Mouse (Mus musculus) heart, embryonic 11.5 days (tissue): Measurements from ENCODE around the gene Trem3. TPM values are rescaled to one million over a fixed set of nuclear protein-coding genes. Genes with fewer than 3 reads are reported as not detected.

ENCODE experiments used
- ATAC-seq: fragments of 200-750 bp; cut with Nextera tagmentation; replicated peaks from 2 replicates; pipeline ENCODE4 v1.8.0; 2017; ENCODE audit warnings: moderate library complexity; ENCODE audit not compliant: insufficient number of reproducible peaks, low FRiP score, low TSS enrichment
- H3K27ac ChIP-seq: fragments of 300-500 bp; sonication (generic); 2 replicates; pipeline ENCODE4 v1.5.1; 2014; ENCODE audit warnings: mild to moderate bottlenecking, low read depth, low read length
- H3K27me3 ChIP-seq: fragments of 300-500 bp; sonication (generic); 2 replicates; pipeline ENCODE4 v1.6.1; 2014; ENCODE audit warnings: mild to moderate bottlenecking, low read length, mixed read lengths; ENCODE audit not compliant: control insufficient read depth, insufficient read depth
- H3K36me3 ChIP-seq: fragments of 300-500 bp; sonication (generic); 2 replicates; pipeline ENCODE4 v1.6.1; 2014; ENCODE audit warnings: mild to moderate bottlenecking, low read length, moderate library complexity, mixed read lengths; ENCODE audit not compliant: control insufficient read depth, insufficient read depth
- H3K4me1 ChIP-seq: fragments of 300-500 bp; sonication (generic); 2 replicates; pipeline ENCODE4 v1.6.1; 2014; ENCODE audit warnings: low read length; ENCODE audit not compliant: control insufficient read depth, insufficient read depth
- H3K4me2 ChIP-seq: fragments of 300-500 bp; sonication (generic); 2 replicates; pipeline ENCODE4 v1.6.1; 2014; ENCODE audit warnings: mild to moderate bottlenecking, moderate library complexity
- H3K4me3 ChIP-seq: fragments of 300-500 bp; sonication (generic); 2 replicates; pipeline ENCODE4 v1.5.1; 2014; ENCODE audit warnings: low read depth, low read length
- H3K9ac ChIP-seq: fragments of 300-500 bp; sonication (generic); 2 replicates; pipeline ENCODE4 v1.6.1; 2014; ENCODE audit warnings: mild to moderate bottlenecking, low read depth, low read length, moderate library complexity
- H3K9me3 ChIP-seq: fragments of 300-500 bp; sonication (generic); replicated peaks from 2 replicates; pipeline ENCODE4 v1.6.1; 2016; ENCODE audit warnings: low read length; ENCODE audit not compliant: control insufficient read depth
- WGBS: fragments of 180-500 bp; shearing (Covaris S2); extraction: QIAGEN DNeasy Blood & Tissue Kit; methylation state at CpG from one replicate; pipeline ENCODE4 v1.1.7; 2014; ENCODE audit not compliant: insufficient replicate concordance; 5-methylcytosine and 5-hydroxymethylcytosine counted together
- polyA plus RNA-seq: library from polyadenylated mRNA; unstranded; fragments of >200 nt; fragmentation: Nextera tagmentation; extraction: Ambion mirVana; gene quantifications from 2 replicates; pipeline ENCODE4 v1.2.1, GENCODE M21; 2014

Gene Trem3
- polyA plus RNA-seq, 1 experiment from 2014 or later, result not detected

- 49% methylated on average over 4 of the region's 4 CpGs for WGBS
Observed at GRCm38 (mm10) chr17:48235773-48236370, 11.7 kb upstream of the Trem3 start.

GRCm38 (mm10) chr17:48237621-48238020 is 10.0 kb upstream of the Trem3 start:
- Histone ChIP-seq H3K36me3 (no peaks in the 10 kb centered on the region), H3K9ac (no peak overlapping the region), H3K9me3 (no peaks in the 10 kb centered on the region), H3K4me1 (no peaks in the 10 kb centered on the region), H3K27me3 (no peaks in the 10 kb centered on the region), H3K4me2 (no peak overlapping the region), H3K4me3 (no peak overlapping the region), H3K27ac (no peak overlapping the region)
- no peak for ATAC-seq
- WGBS, result 87% methylated on average over 8 of the region's 8 CpGs

More at GRCm38 (mm10) chr17:48235773-48236370, 11.7 kb upstream of the Trem3 start:
- no peak overlapping the region for H3K4me3 ChIP-seq
- no peaks in the 10 kb centered on the region for H3K27me3 ChIP-seq
- no peak for ATAC-seq
- no peak overlapping the region for H3K9ac ChIP-seq
- H3K9me3 ChIP-seq, result no peaks in the 10 kb centered on the region
- no peak overlapping the region for H3K4me2 ChIP-seq
- H3K36me3 ChIP-seq, result no peaks in the 10 kb centered on the region
- no peaks in the 10 kb centered on the region for H3K4me1 ChIP-seq
- H3K27ac ChIP-seq, result no peak overlapping the region

GRCm38 (mm10) chr17:48249039-48249438 is 1.5 kb downstream of the Trem3 start:
- Histone ChIP-seq H3K4me3 (no peak overlapping the region), H3K27ac (no peak overlapping the region), H3K9ac (no peak overlapping the region), H3K27me3 (no peaks in the 10 kb centered on the region), H3K9me3 (no peaks in the 10 kb centered on the region), H3K4me1 (no peaks in the 10 kb centered on the region), H3K36me3 (no peaks in the 10 kb centered on the region), H3K4me2 (no peak overlapping the region)
- no peak for ATAC-seq

GRCm38 (mm10) chr17:48249501-48249900 is 1.9 kb downstream of the Trem3 start:
- 75% methylated on average over 11 of the region's 11 CpGs for WGBS
- Histone ChIP-seq H3K36me3 (no peaks in the 10 kb centered on the region), H3K4me3 (no peak overlapping the region), H3K4me1 (no peaks in the 10 kb centered on the region), H3K27ac (no peak overlapping the region), H3K4me2 (no peak overlapping the region), H3K9me3 (no peaks in the 10 kb centered on the region), H3K27me3 (no peaks in the 10 kb centered on the region), H3K9ac (no peak overlapping the region)
- ATAC-seq, result no peak

GRCm38 (mm10) chr17:48250631-48251030 is 3.1 kb downstream of the Trem3 start:
- no peaks in the 10 kb centered on the region for H3K4me1 ChIP-seq
- no peak overlapping the region for H3K4me2 ChIP-seq
- 75% methylated on average over 7 of the region's 7 CpGs for WGBS
- no peak for ATAC-seq
- no peaks in the 10 kb centered on the region for H3K27me3 ChIP-seq
- H3K9me3 ChIP-seq, result no peaks in the 10 kb centered on the region
- no peak overlapping the region for H3K4me3 ChIP-seq
- no peaks in the 10 kb centered on the region for H3K36me3 ChIP-seq
- no peak overlapping the region for H3K9ac ChIP-seq
- H3K27ac ChIP-seq, result no peak overlapping the region

- no peaks in the 10 kb centered on the region for H3K4me1 ChIP-seq
- H3K9ac ChIP-seq, result no peak overlapping the region
- H3K27ac ChIP-seq, result no peak overlapping the region
- H3K4me3 ChIP-seq, result no peak overlapping the region
- ATAC-seq, result no peak
- H3K27me3 ChIP-seq, result no peaks in the 10 kb centered on the region
- no peak overlapping the region for H3K4me2 ChIP-seq
- peaks cover 3% of the 10 kb centered on the region; the same call in 1 of the 2 replicates for H3K9me3 ChIP-seq
- no peaks in the 10 kb centered on the region for H3K36me3 ChIP-seq
Observed at GRCm38 (mm10) chr17:48256575-48256974, 9.0 kb downstream of the Trem3 start.

GRCm38 (mm10) chr17:48261868-48262267 is 14.3 kb downstream of the Trem3 start:
- H3K9ac ChIP-seq, result no peak overlapping the region
- H3K27ac ChIP-seq, result no peak overlapping the region
- 73% methylated on average over 2 of the region's 2 CpGs for WGBS
- no peaks in the 10 kb centered on the region for H3K27me3 ChIP-seq
- no peaks in the 10 kb centered on the region for H3K36me3 ChIP-seq
- peaks cover 3% of the 10 kb centered on the region; the same call in 1 of the 2 replicates for H3K9me3 ChIP-seq
- no peak overlapping the region for H3K4me2 ChIP-seq
- H3K4me3 ChIP-seq, result no peak overlapping the region
- H3K4me1 ChIP-seq, result no peaks in the 10 kb centered on the region
- no peak for ATAC-seq

- WGBS, result 76% methylated on average over 3 of the region's 3 CpGs
- no peak for ATAC-seq
Observed at GRCm38 (mm10) chr17:48263741-48264362, 16.3 kb downstream of the Trem3 start, which contains the start of gene Treml4. Treml4 (plus strand) TSS chr17:48264295.

GRCm38 (mm10) chr17:48264662-48265061 is 17.1 kb downstream of the Trem3 start:
- no peaks in the 10 kb centered on the region for H3K4me1 ChIP-seq
- no peak overlapping the region for H3K9ac ChIP-seq
- H3K27ac ChIP-seq, result no peak overlapping the region
- WGBS, result 83% methylated on average over 7 of the region's 7 CpGs
- H3K4me2 ChIP-seq, result no peak overlapping the region
- H3K4me3 ChIP-seq, result no peak overlapping the region
- ATAC-seq, result no peak
- H3K36me3 ChIP-seq, result no peaks in the 10 kb centered on the region
- H3K9me3 ChIP-seq, result no peaks in the 10 kb centered on the region
- 0 out of 2 replicates have a peak, but pooled peaks cover 3% of the 10 kb centered on the region for H3K27me3 ChIP-seq

More at GRCm38 (mm10) chr17:48263741-48264362, 16.3 kb downstream of the Trem3 start, which contains the start of gene Treml4:
- H3K9me3 ChIP-seq, result peaks cover 3% of the 10 kb centered on the region; the same call in 1 of the 2 replicates
- H3K9ac ChIP-seq, result no peak within 1 kb of the TSS
- H3K27ac ChIP-seq, result no peak within 1 kb of the TSS
- no peaks in the 10 kb centered on the region for H3K36me3 ChIP-seq
- H3K27me3 ChIP-seq, result 0 out of 2 replicates have a peak, but pooled peaks cover 3% of the 10 kb centered on the region
- H3K4me2 ChIP-seq, result no peak within 1 kb of the TSS
- H3K4me1 ChIP-seq, result no peaks in the 10 kb centered on the region
- no peak within 1 kb of the TSS for H3K4me3 ChIP-seq
